Mouse (Mus musculus) retina, postnatal 7 days (tissue): ENCODE results near the gene Parp16.
A peak's percentile ranks its signal among the peaks of the same experiment; 100 is the strongest.
"Not testable (repeated sequence)": the region's sequence is repeated elsewhere in the genome, so short reads cannot be mapped to it uniquely, and the experiment has no call there.

Experiments used
- DNase-seq: peaks from one replicate; pipeline ENCODE4 v3.0.0-alpha.2; 2012; ENCODE audit warnings: low read depth, low spot score

Gene Parp16

GRCm38 (mm10) chr9:65178336-65179213 is 16.6 kb upstream of the Parp16 start:
- peak; percentile 83 for DNase-seq

DNA sequence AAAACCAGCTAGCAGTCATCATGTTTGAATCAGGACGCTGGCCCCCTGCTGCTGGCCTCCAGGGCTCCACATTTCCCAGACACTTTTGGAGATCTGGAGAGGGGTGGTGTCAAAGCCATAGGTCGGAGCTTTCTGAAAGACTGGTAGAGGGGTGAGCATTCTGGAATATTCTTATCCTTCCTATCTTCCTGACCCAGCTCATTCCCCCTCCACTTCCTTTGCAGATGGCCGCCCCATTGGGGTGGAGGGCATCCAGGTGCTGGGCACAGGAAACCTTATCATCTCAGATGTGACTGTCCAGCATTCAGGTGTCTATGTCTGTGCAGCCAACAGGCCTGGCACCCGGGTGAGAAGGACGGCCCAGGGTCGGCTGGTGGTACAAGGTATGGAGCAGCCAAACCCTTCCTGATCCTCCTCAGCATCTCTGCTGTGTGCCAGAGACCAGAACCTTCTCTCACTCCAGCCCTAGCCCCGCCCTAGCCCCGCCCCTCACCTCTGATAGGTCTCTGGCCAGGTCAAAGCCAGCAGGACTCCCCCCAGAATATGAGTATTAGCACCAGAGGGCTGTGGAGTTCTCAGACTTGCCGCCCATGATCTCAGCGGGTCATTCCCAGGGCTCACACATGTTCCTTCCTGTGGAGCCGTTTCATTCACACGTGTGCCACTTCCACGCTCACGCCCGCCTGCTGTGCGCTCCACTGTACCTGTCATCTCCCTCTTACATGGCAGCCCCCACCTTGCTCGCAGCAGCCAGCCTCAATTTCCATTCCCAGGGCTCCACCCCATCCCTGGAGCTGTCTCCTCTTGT is 15.1 kb upstream of the Parp16 start:
- DNase-seq = no peak

- DNase-seq = peak; percentile 87
Measured at GRCm38 (mm10) chr9:65188599-65188998, 6.6 kb upstream of the Parp16 start.

DNA sequence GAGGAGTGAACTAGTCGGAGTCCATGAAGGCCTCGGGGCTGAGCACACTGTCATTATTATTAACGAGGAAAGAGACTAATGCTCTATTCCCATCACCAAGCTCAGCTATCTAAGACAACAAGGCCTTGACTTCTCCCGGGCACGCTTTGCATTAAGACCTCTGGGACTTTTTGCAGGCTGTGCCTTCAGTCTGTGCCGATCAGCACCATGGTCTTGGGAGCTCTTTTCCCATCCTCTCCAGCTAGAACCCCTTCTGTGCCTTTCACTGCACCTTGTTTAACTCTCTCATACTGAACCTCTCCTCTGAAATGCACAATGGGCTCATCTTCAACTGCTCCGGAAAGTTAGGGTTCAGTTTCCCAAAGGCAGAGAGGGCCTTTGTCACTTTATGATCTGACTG is 4.8 kb upstream of the Parp16 start:
- DNase-seq = no peak

GRCm38 (mm10) chr9:65191389-65191754 is 3.8 kb upstream of the Parp16 start:
- DNase-seq = no peak

DNA sequence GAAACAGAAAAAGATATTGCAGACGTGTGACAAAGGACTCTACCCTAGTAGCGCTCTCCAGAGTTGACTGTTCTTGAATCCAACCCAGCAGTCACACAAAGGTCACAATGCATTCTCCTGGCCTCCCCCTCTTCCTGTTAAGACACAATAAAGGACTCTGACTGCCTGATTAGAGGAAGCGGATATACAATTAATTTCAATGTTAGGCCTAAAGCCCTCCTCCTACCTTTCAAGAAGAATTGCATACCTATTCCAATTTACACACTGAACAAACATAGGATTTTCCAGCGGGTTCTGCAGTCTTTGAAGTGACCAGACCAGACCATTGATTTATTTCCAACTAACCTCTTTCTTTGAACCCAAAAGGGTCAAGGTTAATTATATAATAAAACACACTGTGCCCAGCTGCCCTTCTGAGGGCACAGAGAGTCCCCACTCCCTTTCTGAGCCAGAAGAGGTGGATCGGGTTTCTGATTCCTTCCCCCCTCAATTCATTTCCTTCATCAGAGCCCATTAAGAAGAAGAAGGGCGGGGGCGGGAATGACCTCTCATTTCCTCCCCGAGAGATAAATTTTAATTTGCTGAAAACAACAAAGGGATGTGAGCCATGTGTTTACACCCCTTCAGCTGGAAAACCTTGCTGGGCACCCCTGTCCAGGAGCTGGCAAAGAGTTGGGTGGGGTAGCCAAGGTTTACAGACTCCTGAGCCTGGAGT is 3.2 kb upstream of the Parp16 start:
- no peak for DNase-seq

GRCm38 (mm10) chr9:65193214-65193613 is 1.9 kb upstream of the Parp16 start:
- DNase-seq = no peak

DNA sequence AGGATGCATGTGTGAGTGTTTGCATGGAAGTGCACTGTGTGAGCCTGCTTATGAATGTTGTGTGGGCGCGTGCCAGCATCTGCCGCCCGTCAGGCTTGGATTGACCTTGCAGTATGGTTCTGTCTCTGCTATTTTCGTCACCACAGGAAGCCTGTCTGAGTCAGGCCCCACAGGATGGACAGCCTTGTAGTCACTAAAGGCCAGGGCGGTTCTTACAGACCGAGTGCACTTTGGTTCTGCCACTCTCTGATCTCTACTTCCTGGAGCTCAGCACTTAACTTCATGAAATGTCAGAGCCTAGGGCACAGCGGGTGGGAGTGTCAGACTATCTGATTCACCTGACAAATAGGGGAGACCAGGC is 448 bp downstream of the Parp16 start:
- DNase-seq = no peak

DNA sequence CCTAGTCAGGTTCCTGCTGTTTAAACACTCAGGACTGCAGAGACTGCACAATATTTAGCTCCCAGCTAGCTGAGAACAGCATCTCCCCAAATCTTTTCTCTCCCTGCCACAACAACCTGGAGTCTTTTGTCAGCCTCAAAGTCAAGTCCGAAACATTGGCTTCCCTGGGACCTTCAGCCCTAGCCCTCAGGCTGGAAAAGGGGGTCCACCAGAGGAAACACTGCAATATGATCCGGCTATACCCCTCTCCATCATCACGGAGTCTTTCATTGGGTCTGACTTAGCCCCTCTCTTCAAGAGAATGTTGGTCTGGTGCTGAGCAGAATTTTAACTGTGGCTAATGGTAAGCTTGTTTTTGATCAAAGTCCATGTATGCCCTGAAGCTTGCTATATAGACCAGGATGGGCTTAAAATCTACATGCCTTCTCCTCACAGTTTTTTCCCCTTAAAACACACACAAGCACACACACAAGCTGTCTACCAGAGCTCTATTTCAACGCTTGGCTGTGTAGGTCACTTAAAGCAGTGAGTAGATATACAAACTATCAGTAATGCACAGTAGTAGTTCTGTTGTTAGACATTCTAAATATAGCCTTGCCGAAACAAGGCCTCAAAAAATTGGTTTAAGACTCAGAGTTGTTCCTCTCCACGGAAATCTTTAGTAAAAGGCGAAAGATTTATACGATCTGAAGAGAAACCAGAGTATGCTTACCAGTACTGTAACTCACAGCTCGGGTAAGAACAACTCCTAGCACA is 1.0 kb downstream of the Parp16 start:
- no peak for DNase-seq

GRCm38 (mm10) chr9:65196738-65197569 is 1.8 kb downstream of the Parp16 start:
- DNase-seq = peak; percentile 85

DNA sequence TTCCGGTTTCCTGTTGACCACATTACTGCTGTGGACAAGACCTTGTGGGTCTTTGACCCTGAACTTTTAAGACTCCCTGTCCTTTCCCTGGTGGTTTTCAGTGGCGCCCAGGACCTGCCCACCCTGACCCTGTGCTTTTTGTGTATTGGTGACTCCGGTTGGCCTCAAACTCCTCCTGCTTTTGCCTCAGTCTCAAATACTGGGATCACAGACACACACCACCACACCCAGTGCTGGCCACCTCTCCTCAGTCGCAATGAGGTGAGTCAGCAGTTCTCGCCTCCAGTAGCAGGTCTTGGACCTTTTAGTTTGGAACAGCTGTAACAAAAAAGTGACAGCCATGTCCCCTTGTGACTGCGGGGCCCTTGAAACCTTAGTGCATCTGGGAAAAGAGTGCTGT is 2.7 kb downstream of the Parp16 start:
- no peak for DNase-seq

DNA sequence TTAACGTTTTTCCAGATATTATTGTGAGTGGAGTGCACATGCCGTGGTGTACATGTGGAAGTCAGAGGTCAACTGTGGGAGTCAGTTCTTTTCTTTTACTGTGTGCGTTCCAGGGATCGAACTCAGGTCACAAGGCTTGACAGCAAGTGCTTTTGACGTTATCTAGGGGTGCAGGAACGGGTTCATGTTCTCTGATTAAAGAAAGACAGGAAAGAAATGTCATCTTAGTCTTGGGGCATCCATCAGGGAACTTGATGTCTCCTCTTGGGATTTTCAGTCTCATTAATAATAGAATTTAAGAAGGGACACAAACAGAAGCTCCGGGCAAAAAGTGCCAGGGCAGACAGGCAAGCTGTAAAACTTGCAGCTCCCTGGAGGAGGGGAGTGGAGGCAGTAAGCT is 4.6 kb downstream of the Parp16 start:
- no peak for DNase-seq

GRCm38 (mm10) chr9:65200606-65201005 is 5.5 kb downstream of the Parp16 start:
- no peak for DNase-seq

- DNase-seq = no peak
Measured at GRCm38 (mm10) chr9:65201021-65201380, 5.8 kb downstream of the Parp16 start.

DNA sequence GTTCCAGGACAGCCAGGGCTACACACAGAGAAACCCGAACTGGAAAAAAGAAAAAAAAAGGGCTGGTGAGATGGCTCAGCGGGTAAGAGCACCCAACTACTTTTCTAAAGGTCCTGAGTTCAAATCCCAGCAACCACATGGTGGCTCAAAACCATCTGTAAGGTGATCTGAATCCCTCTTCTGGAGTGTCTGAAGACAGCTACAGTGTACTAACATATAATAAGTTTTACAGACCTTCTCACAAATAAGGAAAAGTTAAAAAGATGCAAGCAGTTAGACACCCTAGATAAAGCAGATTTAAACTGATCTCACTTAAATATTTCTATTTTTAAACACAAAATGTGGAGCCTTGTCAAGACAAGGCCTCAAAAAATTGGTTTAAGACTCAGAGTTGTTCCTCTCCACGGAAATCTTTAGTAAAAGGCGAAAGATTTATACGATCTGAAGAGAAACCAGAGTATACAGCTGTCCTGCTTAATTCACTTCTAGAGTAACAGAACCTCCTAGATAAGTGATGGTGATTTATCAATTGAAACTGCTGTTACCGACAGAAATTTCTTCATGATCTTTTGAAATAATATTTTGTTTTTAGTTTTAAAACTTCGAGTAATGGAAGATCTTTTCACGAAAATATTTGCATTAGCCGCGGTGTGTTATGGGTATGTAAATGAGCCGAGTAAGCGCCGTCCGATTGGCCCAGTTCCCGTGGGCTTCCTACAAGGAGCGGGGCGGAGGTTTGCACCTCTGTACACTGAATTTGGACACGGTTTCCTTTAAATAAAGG is 6.4 kb downstream of the Parp16 start:
- DNase-seq = peak; percentile 89

- DNase-seq = no peak
Measured at GRCm38 (mm10) chr9:65202165-65202754, 7.1 kb downstream of the Parp16 start.

DNA sequence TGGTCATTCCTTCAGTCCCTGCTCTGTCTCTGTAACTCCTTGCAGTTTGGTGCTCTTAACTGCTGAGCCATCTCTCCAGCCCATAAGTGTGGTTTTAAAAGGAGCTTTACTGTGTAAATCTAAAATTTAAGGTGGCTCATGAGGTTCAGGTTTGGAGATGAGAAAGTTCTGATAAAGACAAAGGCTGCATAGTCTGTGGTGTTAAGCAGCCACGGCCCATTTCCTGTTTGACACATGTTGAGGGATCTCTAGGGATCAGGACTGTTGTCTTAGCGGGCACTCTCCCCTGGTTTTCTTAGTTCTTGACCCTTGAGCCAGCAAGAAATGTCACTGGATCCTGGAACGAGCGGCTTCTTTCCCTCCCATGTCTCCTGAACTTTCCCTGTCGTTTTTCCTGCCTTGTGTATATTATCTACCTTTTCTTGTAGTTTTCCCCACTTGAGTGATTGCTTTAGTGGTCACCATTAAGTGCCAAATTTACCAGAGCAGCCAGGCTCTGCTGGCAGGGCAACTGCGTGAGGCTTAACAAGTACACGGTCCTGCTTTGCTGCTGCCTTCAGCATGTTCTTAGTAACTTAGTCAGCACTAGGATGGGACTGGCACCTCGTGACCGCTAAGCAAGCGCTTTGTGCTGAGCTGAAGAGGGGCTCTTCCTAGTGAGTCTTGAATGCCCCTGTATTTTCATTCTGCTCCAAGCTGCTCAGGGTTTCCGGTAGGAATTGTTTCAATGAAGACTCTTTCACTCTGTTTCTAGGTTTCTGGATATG is 10.1 kb downstream of the Parp16 start:
- no peak for DNase-seq

DNA sequence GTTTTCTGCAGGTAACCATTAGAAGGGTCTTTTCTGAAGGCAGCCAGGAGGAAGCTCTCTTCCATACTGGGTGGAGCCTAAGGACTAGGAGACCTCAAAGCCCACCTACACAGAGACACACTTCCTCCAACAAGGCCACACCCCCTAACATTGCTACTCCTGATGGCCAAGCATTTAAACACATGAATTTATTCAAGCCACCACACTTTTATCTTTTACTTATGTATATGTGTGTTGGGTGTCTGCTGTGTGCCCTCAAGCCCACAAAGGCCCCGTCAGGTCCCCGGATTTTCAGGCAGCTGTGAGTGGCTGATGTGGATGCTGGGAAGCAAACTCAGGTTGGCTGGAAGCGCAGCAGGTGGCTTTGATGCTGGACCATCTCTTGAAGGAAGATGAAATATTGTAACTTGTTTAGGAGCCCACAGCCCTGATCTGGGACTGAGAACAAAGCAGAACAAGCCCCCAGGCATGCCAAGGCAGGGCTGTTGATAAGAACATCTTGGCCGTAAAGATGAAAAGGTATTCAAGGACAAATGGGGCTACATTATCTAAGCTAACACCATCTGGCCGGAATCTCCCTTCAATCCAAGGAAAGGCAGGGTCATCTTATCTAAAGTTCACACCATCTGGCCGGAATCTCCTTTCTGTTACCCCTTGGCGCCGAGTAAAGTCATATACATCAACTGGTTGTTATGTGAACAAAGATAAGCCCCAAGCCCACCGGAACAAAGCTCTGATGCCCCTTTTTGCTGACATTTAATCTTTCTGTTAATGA is 12.1 kb downstream of the Parp16 start:
- not testable (repeated sequence) for DNase-seq
